Mouse (Mus musculus) testis, adult 2 months (tissue): ENCODE results near the gene Gpam. TPM values are rescaled to one million over a fixed set of nuclear protein-coding genes. Genes with fewer than 3 reads are reported as not detected.

Experiments used
- H3K27ac ChIP-seq: fragments of 200-500 bp; 2 replicates; pipeline ENCODE4 v1.5.1; 2012; ENCODE audit warnings: low read depth, low read length; ENCODE audit not compliant: control insufficient read depth, insufficient read depth
- H3K27me3 ChIP-seq: fragments of 200-500 bp; 2 replicates; pipeline ENCODE4 v1.6.1; 2012; ENCODE audit warnings: mild to moderate bottlenecking, low read length, moderate library complexity; ENCODE audit not compliant: control insufficient read depth, insufficient read depth
- H3K36me3 ChIP-seq: fragments of 200-500 bp; 2 replicates; pipeline ENCODE4 v1.6.1; 2012; ENCODE audit warnings: mild to moderate bottlenecking, low read length; ENCODE audit not compliant: control insufficient read depth, insufficient read depth
- H3K4me1 ChIP-seq: fragments of 200-500 bp; 2 replicates; pipeline ENCODE4 v1.6.1; 2012; ENCODE audit warnings: low read length; ENCODE audit not compliant: control insufficient read depth, insufficient read depth
- H3K4me3 ChIP-seq: fragments of 200-500 bp; 2 replicates; pipeline ENCODE4 v1.5.1; 2012; ENCODE audit warnings: low read depth, mild to moderate bottlenecking, low read length, moderate library complexity, mixed read lengths; ENCODE audit not compliant: control insufficient read depth
- CTCF ChIP-seq: fragments of 200-500 bp; IDR thresholded peaks from 2 replicates; pipeline ENCODE4 v1.5.1; 2012; ENCODE audit warnings: low read depth, mild to moderate bottlenecking, inconsistent platforms, low read length, moderate library complexity; ENCODE audit not compliant: control insufficient read depth, insufficient read depth, insufficient replicate concordance
- POLR2A ChIP-seq: fragments of 200-500 bp; IDR thresholded peaks from 2 replicates; pipeline ENCODE4 v1.6.1; 2012; ENCODE audit warnings: low read depth, mild to moderate bottlenecking, inconsistent platforms, low read length, moderate library complexity; ENCODE audit not compliant: control insufficient read depth
- polyA plus RNA-seq: library from polyadenylated mRNA; depleted of rRNA; stranded (reverse); fragments of >200 nt; gene quantifications from 2 replicates; pipeline ENCODE4 v1.2.3, GENCODE M21; 2012

Gpam gene
- polyA plus RNA-seq, 1 experiment, result 9.3 TPM

- TF ChIP-seq POLR2A, result no peak
- TF ChIP-seq CTCF, result no peak
- H3K4me3 ChIP-seq, result no peak overlapping the region
- H3K36me3 ChIP-seq, result no peaks in the 10 kb centered on the region
- H3K4me1 ChIP-seq, result peaks cover 8% of the 10 kb centered on the region
- H3K27ac ChIP-seq, result no peak overlapping the region
- H3K27me3 ChIP-seq, result no peaks in the 10 kb centered on the region
These were observed 11.5 kb upstream of the Gpam start for GRCm38 (mm10) chr19:55138506-55138905.

- Histone ChIP-seq H3K4me1 (peaks cover 8% of the 10 kb centered on the region), H3K4me3 (no peak overlapping the region), H3K27me3 (no peaks in the 10 kb centered on the region), H3K36me3 (no peaks in the 10 kb centered on the region), H3K27ac (no peak overlapping the region)
- no peak for TF ChIP-seq POLR2A
- no peak for TF ChIP-seq CTCF
These were observed 10.8 kb upstream of the Gpam start for GRCm38 (mm10) chr19:55137884-55138283.

- TF ChIP-seq POLR2A, result no peak
- TF ChIP-seq CTCF, result no peak
- H3K4me3 ChIP-seq, result no peak overlapping the region
- no peak overlapping the region for H3K27ac ChIP-seq
- H3K27me3 ChIP-seq, result no peaks in the 10 kb centered on the region
- H3K36me3 ChIP-seq, result no peaks in the 10 kb centered on the region
- H3K4me1 ChIP-seq, result peaks cover 8% of the 10 kb centered on the region
These were observed 9.8 kb upstream of the Gpam start for GRCm38 (mm10) chr19:55136693-55137427.

- H3K27me3 ChIP-seq, result no peaks in the 10 kb centered on the region
These were observed 8.9 kb upstream of the Gpam start for GRCm38 (mm10) chr19:55135918-55136317.

GRCm38 (mm10) chr19:55134521-55134920 is 7.5 kb upstream of the Gpam start:
- H3K4me1 ChIP-seq, result peaks cover 8% of the 10 kb centered on the region
- no peak overlapping the region for H3K27ac ChIP-seq
- no peak overlapping the region for H3K4me3 ChIP-seq
- TF ChIP-seq POLR2A, result no peak
- no peak for TF ChIP-seq CTCF
- H3K36me3 ChIP-seq, result no peaks in the 10 kb centered on the region
- no peaks in the 10 kb centered on the region for H3K27me3 ChIP-seq

More at GRCm38 (mm10) chr19:55135918-55136317, 8.9 kb upstream of the Gpam start:
- TF ChIP-seq POLR2A (no peak), CTCF (no peak)
- H3K36me3 ChIP-seq, result no peaks in the 10 kb centered on the region
- peaks cover 8% of the 10 kb centered on the region for H3K4me1 ChIP-seq
- H3K4me3 ChIP-seq, result no peak overlapping the region
- no peak overlapping the region for H3K27ac ChIP-seq

- TF ChIP-seq POLR2A (no peak), CTCF (no peak)
- no peaks in the 10 kb centered on the region for H3K36me3 ChIP-seq
- no peaks in the 10 kb centered on the region for H3K27me3 ChIP-seq
- peaks cover 8% of the 10 kb centered on the region for H3K4me1 ChIP-seq
- H3K27ac ChIP-seq, result no peak overlapping the region
- H3K4me3 ChIP-seq, result no peak overlapping the region
These were observed 5.4 kb upstream of the Gpam start for GRCm38 (mm10) chr19:55132476-55132875.

- Histone ChIP-seq H3K4me1 (peaks cover 7% of the 10 kb centered on the region), H3K36me3 (no peaks in the 10 kb centered on the region), H3K27ac (no peak overlapping the region), H3K4me3 (no peak overlapping the region), H3K27me3 (no peaks in the 10 kb centered on the region)
- TF ChIP-seq POLR2A, result no peak
- no peak for TF ChIP-seq CTCF
These were observed 4.7 kb upstream of the Gpam start for GRCm38 (mm10) chr19:55131747-55132146.
